Mouse (Mus musculus) erythroblast, embryonic 14.5 days (primary cell): Measurements from ENCODE around the gene Braf. TPM values are rescaled to one million over a fixed set of nuclear protein-coding genes. Genes with fewer than 3 reads are reported as not detected.

Experiments
- H3K27me3 ChIP-seq: 2 replicates; pipeline ENCODE4 v1.6.1; 2012; ENCODE audit warnings: inconsistent platforms; ENCODE audit not compliant: control insufficient read depth
- H3K36me3 ChIP-seq: 2 replicates; pipeline ENCODE4 v1.6.1; 2012; ENCODE audit warnings: mild to moderate bottlenecking, inconsistent platforms; ENCODE audit not compliant: control insufficient read depth
- H3K4me1 ChIP-seq: 2 replicates; pipeline ENCODE4 v1.6.1; 2012; ENCODE audit warnings: inconsistent platforms; ENCODE audit not compliant: control insufficient read depth
- H3K4me3 ChIP-seq: replicated peaks from 2 replicates; pipeline ENCODE3; 2012; ENCODE audit warnings: moderate library complexity, mild to moderate bottlenecking, inconsistent platforms
- H3K9me3 ChIP-seq: 2 replicates; pipeline ENCODE4 v1.6.1; 2012; ENCODE audit warnings: low read length, inconsistent platforms, mixed read lengths; ENCODE audit not compliant: control insufficient read depth
- GATA1 ChIP-seq: IDR thresholded peaks from 2 replicates; pipeline ENCODE4 v1.6.1; 2012; ENCODE audit warnings: low read length, inconsistent platforms, mixed read lengths
- TAL1 ChIP-seq: IDR thresholded peaks from 3 replicates; pipeline ENCODE4 v1.6.1; 2012; ENCODE audit warnings: low read length, inconsistent platforms, mixed read lengths
- polyA plus RNA-seq: library from polyadenylated mRNA; stranded (reverse); fragments of >175 nt; gene quantifications from 2 replicates; pipeline ENCODE4 v1.2.3, GENCODE M21; 2012

Braf gene
- polyA plus RNA-seq, 1 experiment, result 0.10 TPM

DNA sequence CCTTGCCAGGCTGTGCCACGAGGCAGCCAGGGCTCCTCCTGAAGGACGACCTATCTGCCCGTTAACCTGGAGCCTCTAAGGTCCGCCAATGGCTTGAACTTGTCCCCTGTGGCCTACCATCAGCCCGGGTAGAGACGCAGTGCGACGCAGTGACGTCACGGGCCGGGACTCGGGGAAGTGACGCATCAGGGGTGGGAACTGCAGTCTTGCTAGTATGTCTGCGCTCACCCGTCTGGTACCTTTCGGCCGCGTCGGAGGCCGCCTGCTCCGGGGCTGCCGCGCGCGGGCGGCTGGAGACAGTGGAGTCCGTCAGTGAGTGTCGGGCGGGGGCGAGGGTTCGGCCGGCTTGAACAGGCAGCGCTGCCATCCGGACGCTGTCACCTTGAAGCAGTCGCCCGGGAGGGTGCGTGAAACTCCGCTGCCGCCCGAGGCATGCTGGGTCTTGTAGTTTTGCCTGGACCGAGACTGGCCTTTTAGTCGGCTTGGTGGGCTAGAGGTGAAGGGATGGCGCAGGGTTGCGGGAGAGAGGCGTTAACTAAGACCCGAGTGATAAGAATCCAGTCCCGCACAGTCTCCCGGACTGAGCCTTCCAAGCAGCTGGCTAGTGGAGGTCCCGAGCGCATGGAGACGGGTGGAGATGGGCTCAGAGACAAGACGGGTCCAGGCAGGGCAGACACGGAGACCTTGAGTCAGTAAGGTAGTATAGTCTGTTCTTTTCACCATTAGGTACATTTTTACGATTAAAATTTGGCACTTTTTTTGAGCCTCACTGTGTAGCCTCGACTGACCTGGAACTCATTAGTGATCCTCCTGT lies 132.7 kb downstream of the Braf start, which contains the start of gene Ndufb2:
Ndufb2 (plus strand) TSS at position 174 of the 814 bp plus-strand sequence.
- Histone ChIP-seq H3K27me3 (no peaks in the 10 kb centered on the region), H3K9me3 (no peaks in the 10 kb centered on the region), H3K4me1 (peaks cover 26% of the 10 kb centered on the region), H3K36me3 (peaks cover 46% of the 10 kb centered on the region), H3K4me3 (peak within 1 kb of the TSS; percentile 73)
- TF ChIP-seq TAL1, result no peak
- TF ChIP-seq GATA1, result no peak

DNA sequence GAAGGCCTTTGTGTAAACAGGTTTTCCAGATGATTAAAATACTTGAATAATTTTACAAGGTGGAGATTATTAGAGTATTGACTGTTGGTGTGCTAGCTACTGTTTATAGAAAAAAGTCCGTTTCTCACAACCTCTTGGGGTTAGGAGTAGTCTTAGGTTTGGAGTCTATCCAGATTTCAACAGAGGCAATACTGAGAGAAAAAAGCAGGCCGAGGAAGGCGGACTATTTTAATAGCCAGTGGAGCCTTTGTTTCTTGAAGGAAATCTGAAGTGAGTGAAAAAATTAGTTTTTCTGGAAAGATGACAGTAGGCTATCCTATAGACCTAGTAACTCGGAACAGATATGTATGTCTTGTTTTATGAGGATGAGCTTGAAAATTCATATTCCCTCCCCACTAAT lies 133.8 kb downstream of the Braf start:
- peaks cover 45% of the 10 kb centered on the region for H3K36me3 ChIP-seq
- H3K4me3 ChIP-seq, result peak overlapping the region; percentile 73
- H3K9me3 ChIP-seq, result no peaks in the 10 kb centered on the region
- peaks cover 26% of the 10 kb centered on the region for H3K4me1 ChIP-seq
- TF ChIP-seq TAL1, result no peak
- no peak for TF ChIP-seq GATA1
- no peaks in the 10 kb centered on the region for H3K27me3 ChIP-seq

GRCm38 (mm10) chr6:39585517-39585916 lies 139.7 kb downstream of the Braf start, which contains the start of gene Gm42420:
TSS of gene Gm42420 (plus strand) at chr6:39585753.
- H3K9me3 ChIP-seq, result no peaks in the 10 kb centered on the region
- TF ChIP-seq GATA1 (no peak), TAL1 (no peak)
- H3K4me1 ChIP-seq, result peaks cover 28% of the 10 kb centered on the region
- H3K36me3 ChIP-seq, result peaks cover 77% of the 10 kb centered on the region
- no peak within 1 kb of the TSS for H3K4me3 ChIP-seq
- H3K27me3 ChIP-seq, result no peaks in the 10 kb centered on the region

- H3K9me3 ChIP-seq, result no peaks in the 10 kb centered on the region
- no peaks in the 10 kb centered on the region for H3K27me3 ChIP-seq
- H3K36me3 ChIP-seq, result peaks cover 70% of the 10 kb centered on the region
- TF ChIP-seq TAL1 (peak; percentile 44; the same call in 1 of the 3 replicates), GATA1 (no peak)
- peaks cover 43% of the 10 kb centered on the region for H3K4me1 ChIP-seq
- peak overlapping the region; percentile 1 for H3K4me3 ChIP-seq
These were observed 144.0 kb downstream of the Braf start for GRCm38 (mm10) chr6:39581087-39581784.

DNA sequence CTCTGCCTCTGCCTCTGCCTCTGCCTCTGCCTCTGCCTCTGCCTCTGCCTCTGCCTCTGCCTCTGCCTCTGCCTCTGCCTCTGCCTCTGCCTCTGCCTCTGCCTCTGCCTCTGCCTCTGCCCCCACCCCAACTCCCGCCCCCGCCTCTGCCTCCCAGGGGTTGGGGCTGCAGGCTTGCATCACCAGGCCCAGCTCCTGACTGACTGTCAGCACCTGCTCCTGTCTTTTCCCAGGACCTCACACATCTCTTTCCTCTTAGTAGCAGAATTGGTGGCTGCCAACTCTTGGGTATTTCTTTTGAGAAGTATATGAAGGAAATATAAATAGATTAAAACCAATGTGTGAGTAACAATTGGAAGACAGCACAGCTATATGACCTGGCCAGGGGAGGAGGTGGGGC lies 144.7 kb downstream of the Braf start:
- Histone ChIP-seq H3K36me3 (peaks cover 65% of the 10 kb centered on the region), H3K9me3 (no peaks in the 10 kb centered on the region), H3K4me1 (peaks cover 41% of the 10 kb centered on the region), H3K27me3 (no peaks in the 10 kb centered on the region), H3K4me3 (no peak overlapping the region)
- TF ChIP-seq TAL1 (no peak), GATA1 (no peak)

GRCm38 (mm10) chr6:39579552-39579951 lies 145.7 kb downstream of the Braf start:
- H3K36me3 ChIP-seq, result peaks cover 59% of the 10 kb centered on the region
- H3K4me1 ChIP-seq, result peaks cover 44% of the 10 kb centered on the region
- TF ChIP-seq GATA1 (no peak), TAL1 (no peak)
- no peaks in the 10 kb centered on the region for H3K27me3 ChIP-seq
- no peak overlapping the region for H3K4me3 ChIP-seq
- no peaks in the 10 kb centered on the region for H3K9me3 ChIP-seq

GRCm38 (mm10) chr6:39574951-39575350 lies 150.3 kb downstream of the Braf start:
- H3K4me3 ChIP-seq, result peak overlapping the region; percentile 91

DNA sequence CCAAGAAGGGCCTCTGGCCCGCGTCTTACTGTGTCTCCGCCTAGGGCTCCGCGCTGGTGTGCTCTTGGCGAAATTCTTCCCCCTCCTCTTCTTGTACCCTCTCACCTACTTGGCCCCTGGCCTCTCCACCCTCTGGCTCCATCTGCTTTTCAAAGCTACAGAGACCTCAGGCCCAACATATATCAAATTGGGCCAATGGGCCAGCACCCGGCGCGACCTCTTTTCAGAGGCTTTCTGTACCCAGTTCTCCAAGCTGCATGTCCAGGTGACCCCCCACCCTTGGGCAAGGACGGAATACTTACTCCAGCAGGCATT lies 150.8 kb downstream of the Braf start:
- Histone ChIP-seq H3K4me3 (peak overlapping the region; percentile 91), H3K27me3 (no peaks in the 10 kb centered on the region), H3K36me3 (peaks cover 21% of the 10 kb centered on the region), H3K4me1 (peaks cover 36% of the 10 kb centered on the region), H3K9me3 (no peaks in the 10 kb centered on the region)
- TF ChIP-seq GATA1 (no peak), TAL1 (no peak)

More at GRCm38 (mm10) chr6:39574951-39575350, 150.3 kb downstream of the Braf start:
- H3K27me3 ChIP-seq, result no peaks in the 10 kb centered on the region
- no peaks in the 10 kb centered on the region for H3K9me3 ChIP-seq
- TF ChIP-seq TAL1, result no peak
- no peak for TF ChIP-seq GATA1
- peaks cover 25% of the 10 kb centered on the region for H3K36me3 ChIP-seq
- H3K4me1 ChIP-seq, result peaks cover 41% of the 10 kb centered on the region
